18 mouse cellular contexts compared by ENCODE assay signal in the genomic region with DNA sequence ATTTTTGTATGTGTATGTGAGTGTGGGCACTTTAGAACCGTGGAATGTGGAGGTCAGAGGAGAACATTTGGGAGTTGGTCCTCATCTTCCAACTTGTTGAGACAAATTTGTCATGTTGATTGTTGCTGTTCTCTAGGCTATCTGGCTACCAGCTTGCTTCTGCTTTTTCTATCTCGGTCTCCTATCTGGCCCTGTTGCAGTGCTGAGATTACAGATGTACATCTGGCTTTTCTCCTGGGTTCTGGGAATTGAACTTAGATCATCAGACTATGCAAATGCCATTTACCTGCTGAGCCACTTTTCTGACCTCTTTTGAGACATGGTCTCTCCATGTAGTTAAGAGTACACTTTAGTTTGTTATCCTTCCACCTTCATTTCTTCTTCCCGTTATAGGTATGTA. TPM values are rescaled to one million over a fixed set of nuclear protein-coding genes. Genes with fewer than 3 reads are reported as not detected.
"Had no signal": no experiment of that assay in that cellular context is flagged by ENCODE, and none has a peak within 500 bp of the region (broad histone marks: within the 10 kb centered on the region; RNA-seq: fewer than 3 reads in every experiment).

No protein-coding gene starts in this region.

- H3K4me3 ChIP-seq: neural tube, embryonic 13.5 days; neural tube, embryonic 15.5 days; stomach, embryonic 15.5 days had no signal

- H3K9ac ChIP-seq: neural tube, embryonic 13.5 days; neural tube, embryonic 15.5 days; stomach, embryonic 15.5 days had no signal

- H3K9me3 ChIP-seq: neural tube, embryonic 13.5 days; neural tube, embryonic 15.5 days; stomach, embryonic 15.5 days had no signal

- H3K36me3 ChIP-seq: neural tube, embryonic 13.5 days; neural tube, embryonic 15.5 days; stomach, embryonic 15.5 days had no signal

- H3K27ac ChIP-seq: neural tube, embryonic 13.5 days; neural tube, embryonic 15.5 days; stomach, embryonic 15.5 days; stomach, postnatal 0 days had no signal

- DNase-seq: retina, postnatal 1 day; right cerebral cortex, adult 18-20 months; right cerebral cortex, postnatal 14 days; right cerebral cortex, postnatal 25 days; right cerebral cortex, postnatal 4 days; spleen, adult 18-20 months; thymus, adult 18-20 months; thymus, adult 2 months; thymus, postnatal 14 days; thymus, postnatal 25 days; thymus, postnatal 36 days; thymus, postnatal 4 days had no signal

- H3K27me3 ChIP-seq: neural tube, embryonic 13.5 days; neural tube, embryonic 15.5 days; stomach, embryonic 15.5 days had no signal

RNA-seq across cellular contexts. Expression of a gene that starts 36.8 kb away (rescaled TPM):
- total RNA-seq: neutrophil, adult 5-6 weeks had no signal
- polyA plus RNA-seq: neural tube, embryonic 14.5 days had no signal
